Mouse (Mus musculus) limb, embryonic 14.5 days (tissue): ENCODE measurements around the gene Cand1. TPM values are rescaled to one million over a fixed set of nuclear protein-coding genes. Genes with fewer than 3 reads are reported as not detected.

Source experiments
- ATAC-seq: fragments of 200-750 bp; cut with Nextera tagmentation; 2 replicates; pipeline ENCODE4 v1.8.0; 2017; ENCODE audit warnings: low read depth, moderate number of reproducible peaks, moderate TSS enrichment; ENCODE audit not compliant: low FRiP score
- DNase-seq: peaks from one replicate; pipeline ENCODE4 v3.0.0-alpha.2; 2015; ENCODE audit warnings: low spot score
- H3K27ac ChIP-seq: fragments of 300-500 bp; sonication (generic); replicated peaks from 2 replicates; pipeline ENCODE4 v1.5.1; 2014; ENCODE audit warnings: low read depth, mild to moderate bottlenecking, low read length, moderate library complexity, mixed read lengths
- H3K27me3 ChIP-seq: fragments of 300-500 bp; sonication (generic); 2 replicates; pipeline ENCODE4 v1.6.1; 2014; ENCODE audit warnings: low read length, mixed read lengths; ENCODE audit not compliant: control insufficient read depth, insufficient read depth
- H3K36me3 ChIP-seq: fragments of 300-500 bp; sonication (generic); 2 replicates; pipeline ENCODE4 v1.6.1; 2014; ENCODE audit warnings: mild to moderate bottlenecking, low read length, moderate library complexity, mixed read lengths; ENCODE audit not compliant: control insufficient read depth, insufficient read depth
- H3K4me1 ChIP-seq: fragments of 300-500 bp; sonication (generic); 2 replicates; pipeline ENCODE4 v1.6.1; 2014; ENCODE audit warnings: antibody characterized with exemption, low read length, mixed read lengths; ENCODE audit not compliant: control insufficient read depth, insufficient read depth
- H3K4me2 ChIP-seq: fragments of 300-500 bp; sonication (generic); replicated peaks from 2 replicates; pipeline ENCODE4 v1.6.1; 2014; ENCODE audit warnings: low read depth, mild to moderate bottlenecking, low read length, moderate library complexity; ENCODE audit not compliant: severe bottlenecking
- H3K4me3 ChIP-seq: fragments of 300-500 bp; sonication (generic); replicated peaks from 2 replicates; pipeline ENCODE4 v1.5.1; 2014; ENCODE audit warnings: low read length
- H3K9ac ChIP-seq: fragments of 300-500 bp; sonication (generic); 2 replicates; pipeline ENCODE4 v1.6.1; 2014; ENCODE audit warnings: mild to moderate bottlenecking, low read depth, low read length, moderate library complexity; ENCODE audit not compliant: severe bottlenecking
- H3K9me3 ChIP-seq: fragments of 300-500 bp; sonication (generic); 2 replicates; pipeline ENCODE4 v1.6.1; 2016; ENCODE audit warnings: low read length; ENCODE audit not compliant: control insufficient read depth
- POLR2A ChIP-seq: fragments of 200-500 bp; IDR thresholded peaks from 2 replicates; pipeline ENCODE4 v1.8.0; 2012; ENCODE audit warnings: inconsistent platforms, mild to moderate bottlenecking, moderate library complexity, borderline replicate concordance; ENCODE audit not compliant: insufficient read depth, insufficient read length; ENCODE audit errors: extremely low read depth
- WGBS: fragments of 180-500 bp; shearing (Covaris S2); extraction: QIAGEN DNeasy Blood & Tissue Kit; methylation state at CpG from one replicate; pipeline ENCODE4 v1.1.7; 2014; 5-methylcytosine and 5-hydroxymethylcytosine counted together
- polyA plus RNA-seq, 2 experiments: library from polyadenylated mRNA; depleted of rRNA in 1 of 2; stranded (reverse) in 1 of 2; unstranded in 1 of 2; fragments of >200 nt; fragmentation: Nextera tagmentation in 1 of 2; extraction: Ambion mirVana in 1 of 2; gene quantifications; 2 replicates each; pipeline versions ENCODE4 v1.2.1 to v1.2.3; 2012 to 2014

Cand1 gene
- polyA plus RNA-seq, 2 experiments = 54.9 to 87.2 TPM

DNA sequence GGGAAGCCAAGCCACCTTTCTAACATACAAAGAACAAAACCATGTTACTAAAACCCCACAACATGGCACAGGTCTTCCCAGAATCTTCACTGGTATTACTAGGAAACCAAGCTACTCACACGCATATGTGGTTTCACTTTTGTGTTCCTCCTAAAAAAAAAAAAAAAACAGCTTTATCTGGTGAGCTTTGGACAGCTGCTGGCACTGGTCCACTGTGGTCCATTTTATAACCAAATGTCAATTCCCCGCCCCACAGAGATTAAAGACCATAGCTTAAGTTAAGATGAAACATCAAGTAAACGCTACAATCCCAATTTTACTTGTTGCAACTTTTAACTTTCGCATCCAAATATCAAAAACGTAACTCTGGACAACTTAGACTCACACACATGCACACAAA, 40.0 kb downstream of the Cand1 start:
- ATAC-seq (no peak), DNase-seq (no peak)
- 95% methylated on average over 5 of the region's 5 CpGs for WGBS
- Histone ChIP-seq H3K9ac (no peak overlapping the region), H3K4me3 (no peak overlapping the region), H3K27me3 (no peaks in the 10 kb centered on the region), H3K9me3 (no peaks in the 10 kb centered on the region), H3K27ac (no peak overlapping the region), H3K4me2 (no peak overlapping the region), H3K36me3 (peaks cover 69% of the 10 kb centered on the region), H3K4me1 (no peaks in the 10 kb centered on the region)
- TF ChIP-seq POLR2A = no peak

DNA sequence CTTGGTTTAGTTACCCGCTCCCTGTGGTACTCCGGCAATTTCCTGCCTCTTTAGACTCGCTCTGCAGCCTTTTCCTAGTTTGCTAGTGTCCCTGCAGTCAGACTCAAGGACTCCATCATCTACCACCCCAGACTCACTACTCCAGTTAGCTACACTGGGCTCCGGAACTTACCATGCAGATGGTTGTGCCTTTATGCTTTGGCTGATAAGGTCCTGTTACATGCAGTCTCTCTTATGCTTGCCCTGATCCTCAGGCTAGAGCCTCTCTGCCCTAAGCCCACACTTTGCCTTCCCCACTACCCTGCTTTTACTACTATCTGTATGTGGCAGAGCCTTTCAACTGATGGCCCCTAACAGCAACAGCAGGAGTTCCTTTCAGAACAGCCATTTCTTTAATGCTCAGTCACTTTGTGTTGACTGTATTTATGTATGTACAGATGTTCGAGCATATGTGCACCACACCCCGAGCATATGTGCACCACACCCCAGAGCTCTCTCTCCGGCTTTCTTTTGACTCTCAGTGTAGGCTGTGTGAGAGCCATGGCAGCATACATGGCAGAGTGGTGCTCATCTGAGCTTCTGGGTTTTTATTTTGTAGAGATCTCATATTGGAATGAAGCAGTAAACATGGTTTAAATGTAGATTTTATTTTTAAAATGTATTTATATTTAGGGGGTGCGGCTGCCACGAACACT, 41.5 kb downstream of the Cand1 start:
- Histone ChIP-seq H3K27ac (no peak overlapping the region), H3K27me3 (no peaks in the 10 kb centered on the region), H3K9ac (no peak overlapping the region), H3K4me3 (no peak overlapping the region), H3K4me1 (no peaks in the 10 kb centered on the region), H3K36me3 (peaks cover 55% of the 10 kb centered on the region), H3K9me3 (no peaks in the 10 kb centered on the region), H3K4me2 (no peak overlapping the region)
- TF ChIP-seq POLR2A = no peak
- WGBS = 96% methylated on average over 9 of the region's 9 CpGs
- ATAC-seq (no peak; the same call in 1 of the 2 replicates), DNase-seq (no peak)

DNA sequence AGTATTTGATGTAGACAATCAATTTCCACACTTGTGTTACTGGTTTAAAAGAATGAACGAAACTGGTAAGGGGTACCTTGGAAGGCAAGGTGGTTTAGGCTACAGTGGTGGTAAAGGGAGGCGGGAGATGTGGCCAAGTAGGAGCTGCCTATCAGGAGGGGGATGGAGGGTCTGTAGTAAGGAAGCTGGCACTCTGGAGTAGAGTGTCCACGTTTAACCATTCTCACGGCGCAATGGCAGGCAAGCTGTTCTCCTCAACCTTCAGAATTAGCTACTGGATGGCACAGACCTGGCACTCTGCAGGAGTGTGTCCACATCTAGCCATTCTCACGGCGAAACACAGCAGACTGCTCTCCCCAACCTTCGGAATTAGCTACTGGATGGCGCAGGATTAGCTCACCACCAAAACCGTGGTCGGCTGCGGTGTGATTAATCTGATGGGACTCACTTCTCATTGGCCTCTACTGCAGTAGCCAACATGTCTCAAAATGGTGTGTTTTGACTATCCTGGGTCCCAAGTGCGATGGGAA, 42.2 kb downstream of the Cand1 start:
- no peak overlapping the region for H3K4me2 ChIP-seq
- TF ChIP-seq POLR2A = no peak
- no peaks in the 10 kb centered on the region for H3K4me1 ChIP-seq
- ATAC-seq (no peak), DNase-seq (no peak)
- no peaks in the 10 kb centered on the region for H3K27me3 ChIP-seq
- no peaks in the 10 kb centered on the region for H3K9me3 ChIP-seq
- H3K4me3 ChIP-seq = no peak overlapping the region
- no peak overlapping the region for H3K27ac ChIP-seq
- WGBS = 93% methylated on average over 13 of the region's 13 CpGs
- H3K36me3 ChIP-seq = peaks cover 49% of the 10 kb centered on the region
- H3K9ac ChIP-seq = no peak overlapping the region

DNA sequence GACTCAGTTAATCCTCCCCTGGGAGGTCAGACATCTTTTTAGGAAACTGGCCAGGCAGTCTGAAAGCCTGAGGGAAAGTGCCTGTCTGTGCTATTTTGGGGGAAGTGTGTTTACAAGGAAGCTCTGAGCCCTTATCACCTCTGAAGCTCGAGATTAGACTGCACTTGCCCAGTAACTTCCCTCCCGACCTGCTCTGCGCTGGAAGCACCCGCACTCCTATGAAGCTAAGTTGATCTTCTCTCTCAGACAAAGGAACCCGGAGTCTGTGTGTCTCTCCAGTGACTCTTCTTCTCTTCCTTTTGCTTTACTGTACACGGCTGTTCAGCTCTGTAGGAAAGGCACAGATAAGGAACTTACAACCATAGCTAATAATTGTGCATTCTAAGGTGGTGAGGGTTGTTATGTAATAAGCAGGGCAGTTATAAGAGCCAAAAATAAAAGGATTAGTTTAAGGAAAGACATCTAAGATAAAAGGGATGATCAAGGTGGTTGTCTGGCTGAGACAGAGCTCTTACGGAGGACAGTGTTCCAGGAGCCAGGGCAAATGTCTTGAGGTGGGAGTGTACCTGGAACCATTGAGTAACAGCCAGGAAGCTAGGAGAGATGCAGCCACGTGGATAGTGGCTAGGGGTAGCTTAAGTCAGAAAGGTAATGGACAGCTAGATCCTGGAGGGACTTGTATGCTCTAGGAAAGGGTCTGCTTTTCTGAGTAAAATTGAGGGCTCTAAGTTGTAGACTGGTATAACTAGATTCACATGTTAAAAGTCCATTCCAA, 47.1 kb downstream of the Cand1 start:
- no peaks in the 10 kb centered on the region for H3K27me3 ChIP-seq
- no peak overlapping the region for H3K4me3 ChIP-seq
- no peak overlapping the region for H3K9ac ChIP-seq
- H3K27ac ChIP-seq = no peak overlapping the region
- DNase-seq = no peak
- no peaks in the 10 kb centered on the region for H3K9me3 ChIP-seq
- WGBS = 67% methylated on average over 8 of the region's 8 CpGs
- no peaks in the 10 kb centered on the region for H3K4me1 ChIP-seq
- no peak for TF ChIP-seq POLR2A
- peaks cover 7% of the 10 kb centered on the region for H3K36me3 ChIP-seq
- ATAC-seq = no peak
- H3K4me2 ChIP-seq = no peak overlapping the region

DNA sequence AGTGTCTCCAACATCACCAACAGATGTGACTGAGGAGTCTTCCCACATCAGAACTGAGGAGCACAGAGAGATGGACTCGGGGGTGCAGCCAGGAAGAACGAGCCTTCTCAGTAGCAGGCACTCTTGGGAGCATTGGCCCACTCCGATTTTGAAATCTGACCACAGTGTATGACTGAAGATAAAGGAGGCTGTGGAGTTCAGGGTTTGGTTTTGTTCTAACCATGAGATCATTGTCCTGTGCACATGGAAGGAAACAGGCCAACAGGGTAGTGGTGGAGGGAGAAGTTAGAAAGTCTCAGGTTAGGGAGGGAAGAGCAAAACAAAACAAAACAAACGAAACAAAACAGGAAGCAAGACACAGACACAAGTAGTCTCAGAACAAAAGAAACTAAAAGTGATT, 52.1 kb downstream of the Cand1 start:
- Histone ChIP-seq H3K9me3 (no peaks in the 10 kb centered on the region), H3K27me3 (no peaks in the 10 kb centered on the region), H3K4me3 (no peak overlapping the region), H3K4me1 (no peaks in the 10 kb centered on the region), H3K4me2 (no peak overlapping the region), H3K9ac (no peak overlapping the region), H3K36me3 (no peaks in the 10 kb centered on the region), H3K27ac (no peak overlapping the region)
- WGBS = 70% methylated on average over 4 of the region's 4 CpGs
- DNase-seq (no peak), ATAC-seq (no peak)
- no peak for TF ChIP-seq POLR2A
